Mouse (Mus musculus) embryonic fibroblast, embryonic 13.5 days (primary cell): ENCODE results near the gene Cyp2t4. TPM values are rescaled to one million over a fixed set of nuclear protein-coding genes. Genes with fewer than 3 reads are reported as not detected.
A peak's percentile ranks its signal among the peaks of the same experiment; 100 is the strongest.

Experiments used
- H3K27ac ChIP-seq: 2 replicates; pipeline ENCODE4 v1.5.1; 2012; ENCODE audit warnings: low read length, control low read depth, inconsistent platforms; ENCODE audit not compliant: insufficient read depth
- H3K4me1 ChIP-seq: 2 replicates; pipeline ENCODE4 v1.6.1; 2011; ENCODE audit warnings: low read length; ENCODE audit not compliant: control insufficient read depth, insufficient read depth
- H3K4me3 ChIP-seq: 2 replicates; pipeline ENCODE4 v1.5.1; 2011; ENCODE audit warnings: mild to moderate bottlenecking, control low read depth, low read length; ENCODE audit not compliant: insufficient read depth
- CTCF ChIP-seq: IDR thresholded peaks from 2 replicates; pipeline ENCODE4 v1.5.1; 2011; ENCODE audit warnings: mild to moderate bottlenecking, control low read depth, low read length, moderate library complexity, borderline replicate concordance; ENCODE audit not compliant: insufficient read depth
- POLR2A ChIP-seq: IDR thresholded peaks from 2 replicates; pipeline ENCODE4 v1.6.1; 2011; ENCODE audit warnings: low read depth, mild to moderate bottlenecking, control low read depth, low read length, moderate library complexity
- polyA plus RNA-seq: library from polyadenylated mRNA; stranded (reverse); fragments of >200 nt; gene quantifications from 2 replicates; pipeline ENCODE4 v1.2.4, GENCODE M21; 2011; ENCODE audit warnings: low read depth; ENCODE audit not compliant: missing spikeins, insufficient read length

Gene Cyp2t4
- polyA plus RNA-seq, 1 experiment, result not detected

DNA sequence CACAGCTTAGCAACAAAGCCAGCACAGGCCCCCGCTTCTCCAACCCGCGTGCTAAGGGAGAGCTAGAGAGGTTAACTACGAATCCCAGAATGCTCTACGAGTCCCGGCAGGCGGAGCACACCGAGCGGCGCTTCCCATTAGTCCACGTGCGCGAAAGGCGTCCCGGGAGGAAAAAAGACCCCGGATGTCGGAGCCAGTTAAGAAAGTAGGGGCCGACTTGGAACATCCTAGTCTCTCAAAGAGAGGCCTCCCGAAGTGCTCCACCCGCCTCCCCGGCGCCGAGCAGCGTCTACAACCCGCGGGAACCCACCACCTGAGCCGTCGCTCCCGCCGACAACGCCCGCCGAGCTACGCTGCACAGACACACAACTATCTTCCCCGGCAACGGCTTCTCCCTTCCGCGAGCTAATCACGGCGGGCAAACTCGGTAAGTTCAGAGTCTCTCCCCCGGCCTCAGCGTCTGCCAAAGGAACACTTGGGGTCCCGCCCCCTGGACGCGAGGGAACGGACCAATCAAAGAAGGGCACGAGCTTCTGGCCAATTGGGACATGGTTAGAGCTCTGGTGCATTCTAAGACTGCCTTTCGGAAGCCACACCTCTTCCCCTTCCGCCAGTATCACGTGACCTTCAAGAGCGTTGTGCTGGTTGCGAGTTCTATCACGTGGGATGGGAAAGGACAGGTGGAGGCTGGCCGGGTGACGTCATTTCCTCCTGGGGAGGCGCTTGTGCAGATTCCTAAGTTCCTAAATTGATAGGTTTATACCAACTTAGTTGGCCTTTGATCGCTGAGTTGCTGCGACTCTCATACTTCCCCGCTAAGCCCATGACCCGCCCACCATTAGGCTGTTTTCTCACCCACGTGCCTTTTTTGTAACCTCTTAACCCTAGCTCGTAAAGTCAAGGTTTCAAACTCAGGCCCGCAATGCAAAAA lies 42.4 kb downstream of the Cyp2t4 start, which contains the start of the genes BC024978 and Snrpa:
TSS of gene BC024978 (plus strand) at position 101 of the 931 bp plus-strand sequence.
TSS of gene Snrpa (minus strand) at position 591 of the 931 bp plus-strand sequence.
- Histone ChIP-seq H3K27ac (peak within 1 kb of the TSS; percentile 98), H3K4me1 (peaks cover 13% of the 10 kb centered on the region), H3K4me3 (peak within 1 kb of the TSS; percentile 90)

DNA sequence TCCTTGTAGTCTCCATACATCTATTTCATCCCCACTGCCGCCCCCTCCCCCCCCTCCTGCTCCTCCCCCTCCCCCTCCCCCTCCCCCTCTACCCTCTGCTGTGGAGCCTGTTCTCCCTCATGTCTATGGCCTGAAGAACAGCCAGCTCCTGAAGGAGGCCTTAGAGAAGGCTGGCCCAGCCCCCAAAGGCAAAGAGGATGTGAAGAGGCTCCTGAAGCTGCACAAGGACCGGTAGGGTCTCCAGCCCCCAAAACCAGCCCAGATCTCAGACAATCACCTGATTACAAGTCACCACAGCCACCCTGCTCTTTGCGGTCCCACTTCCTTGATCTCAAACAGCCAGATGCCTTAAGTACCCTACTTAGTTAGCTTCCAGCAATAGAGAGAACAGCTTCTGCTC lies 43.6 kb downstream of the Cyp2t4 start:
- H3K4me1 ChIP-seq, result peaks cover 13% of the 10 kb centered on the region
- H3K27ac ChIP-seq, result peak overlapping the region; percentile 95
- H3K4me3 ChIP-seq, result no peak overlapping the region
- TF ChIP-seq POLR2A (no peak), CTCF (no peak)

More for the DNA sequence above, 42.4 kb downstream of the Cyp2t4 start, which contains the start of the genes BC024978 and Snrpa:
- TF ChIP-seq POLR2A (peak; percentile 81), CTCF (no peak)

DNA sequence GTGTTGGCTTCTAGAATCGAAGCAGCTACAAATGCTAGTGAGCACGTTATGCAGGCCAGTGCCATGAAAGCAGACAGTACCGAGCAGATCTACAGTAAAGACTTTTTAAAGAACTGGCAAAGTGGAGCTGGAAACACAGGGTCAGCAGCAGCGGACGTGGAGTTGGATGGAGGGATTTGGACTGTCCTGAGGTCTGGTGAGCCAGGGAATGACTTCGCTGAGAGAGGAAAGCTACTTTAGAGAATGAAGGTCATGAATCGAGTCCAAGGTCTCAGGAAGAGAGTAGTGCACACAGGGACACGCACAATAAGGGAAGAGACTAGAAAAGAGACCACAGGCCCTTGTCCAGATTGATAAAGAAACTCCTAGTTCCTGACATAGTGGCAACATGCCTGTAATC lies 44.1 kb downstream of the Cyp2t4 start:
- Histone ChIP-seq H3K4me1 (peaks cover 13% of the 10 kb centered on the region), H3K27ac (peak overlapping the region; percentile 95), H3K4me3 (no peak overlapping the region)
- TF ChIP-seq CTCF (no peak), POLR2A (no peak)

DNA sequence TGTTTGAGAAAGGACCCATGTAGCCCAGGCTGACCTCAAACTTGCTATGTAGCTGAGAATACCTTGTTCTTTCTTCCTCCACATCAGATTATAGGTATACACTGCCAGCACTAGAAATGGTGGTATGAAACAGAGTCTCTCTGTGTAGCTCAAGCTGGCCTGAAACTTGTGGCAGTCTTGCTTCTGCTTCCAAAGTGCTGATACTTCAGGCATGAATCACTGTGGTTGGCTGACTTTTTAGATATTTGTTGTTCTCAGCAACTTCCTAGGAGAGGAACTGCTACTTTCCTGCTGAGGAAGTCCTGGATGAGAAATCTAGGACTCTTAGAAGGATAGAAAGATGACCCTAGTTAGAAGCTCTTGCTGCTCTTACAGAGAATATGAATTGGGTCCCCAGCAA lies 44.8 kb downstream of the Cyp2t4 start:
- peaks cover 13% of the 10 kb centered on the region for H3K4me1 ChIP-seq
- TF ChIP-seq CTCF, result no peak
- peak; percentile 42 for TF ChIP-seq POLR2A
- no peak overlapping the region for H3K4me3 ChIP-seq
- H3K27ac ChIP-seq, result peak overlapping the region; percentile 95

DNA sequence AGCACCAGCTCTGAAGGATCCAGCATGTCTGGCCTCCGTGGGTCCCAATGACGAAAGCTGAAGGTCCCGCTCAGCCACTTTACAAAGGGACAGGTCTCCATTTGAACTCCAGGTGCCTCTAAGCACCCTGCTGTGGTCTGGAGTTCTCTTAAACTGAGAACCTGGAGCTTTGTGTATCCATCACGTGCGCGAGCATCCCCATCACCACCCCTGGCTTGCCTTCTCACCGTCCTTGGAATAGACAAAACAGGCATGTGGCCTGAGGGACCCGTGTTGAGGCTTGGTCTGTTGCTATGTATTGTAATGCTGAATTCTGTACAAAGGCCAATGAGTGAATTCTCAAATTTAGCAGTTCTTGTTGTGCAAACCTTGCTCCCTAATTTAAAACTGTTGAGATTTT lies 45.3 kb downstream of the Cyp2t4 start:
- TF ChIP-seq POLR2A (no peak), CTCF (no peak)
- H3K4me1 ChIP-seq, result peaks cover 9% of the 10 kb centered on the region
- peak overlapping the region; percentile 95 for H3K27ac ChIP-seq
- no peak overlapping the region for H3K4me3 ChIP-seq

DNA sequence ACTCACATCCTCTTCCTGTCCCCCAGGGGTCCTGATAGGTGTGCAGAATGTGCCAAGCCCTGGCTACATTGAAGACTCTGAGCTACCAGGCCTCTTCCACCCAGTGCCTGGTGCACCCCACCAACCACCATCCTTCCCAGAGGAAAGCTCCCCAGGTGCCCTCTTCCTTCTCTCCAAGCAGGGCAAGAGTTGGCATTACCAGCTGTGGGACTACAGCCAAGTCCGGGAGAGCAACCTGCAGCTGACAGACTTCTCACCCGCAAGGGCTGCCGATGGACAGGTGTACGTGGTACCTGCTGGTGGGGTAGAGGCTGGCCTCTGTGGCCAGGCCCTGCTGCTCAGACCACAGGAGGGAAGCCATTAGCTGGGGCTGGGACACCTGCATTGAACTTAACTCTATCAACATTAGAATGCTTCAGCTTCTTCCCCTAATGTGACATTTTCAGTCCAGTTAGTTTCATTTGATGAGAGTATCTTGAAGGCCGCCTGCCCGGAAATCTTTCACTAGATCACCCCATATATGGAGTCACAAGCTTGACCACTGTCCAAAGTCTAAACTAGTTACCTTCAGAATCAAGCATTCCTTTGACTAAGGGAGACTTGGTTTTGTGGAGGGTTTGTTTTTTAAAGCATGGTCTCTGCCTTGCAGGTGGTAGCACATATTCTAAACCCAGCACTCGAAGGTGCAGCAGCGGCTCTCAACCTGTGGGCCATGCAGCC lies 50.4 kb downstream of the Cyp2t4 start:
- TF ChIP-seq CTCF (no peak), POLR2A (no peak)
- no peak overlapping the region for H3K4me3 ChIP-seq
- H3K27ac ChIP-seq, result no peak overlapping the region
- H3K4me1 ChIP-seq, result no peaks in the 10 kb centered on the region

Other genes starting within 250 kb of the Cyp2t4 start
- gene Cyp2a22, start 214.3 kb upstream of the Cyp2t4 start, polyA plus RNA-seq, result not detected in 2 replicates
- gene Cyp2a12, start 124.6 kb upstream of the Cyp2t4 start, polyA plus RNA-seq, result not detected in 2 replicates
- 0.30 TPM in 1 of 2 replicates, not detected in the other for gene Cyp2f2, start 33.8 kb upstream of the Cyp2t4 start, polyA plus RNA-seq
- 26.8 and 30.5 TPM in 2 replicates for gene Egln2, start 13.1 kb downstream of the Cyp2t4 start, polyA plus RNA-seq
- 39.9 and 50.0 TPM in 2 replicates for gene Rab4b, start 25.2 kb downstream of the Cyp2t4 start, polyA plus RNA-seq
- gene Gm21983, start 27.4 kb downstream of the Cyp2t4 start, polyA plus RNA-seq, result not detected in 2 replicates
- not detected in 2 replicates for gene Mia, start 27.4 kb downstream of the Cyp2t4 start, polyA plus RNA-seq
- 7.3 and 7.7 TPM in 2 replicates for gene BC024978, start 42.1 kb downstream of the Cyp2t4 start, polyA plus RNA-seq
- gene Snrpa, start 42.6 kb downstream of the Cyp2t4 start, polyA plus RNA-seq, result 117 and 153 TPM in 2 replicates
- gene Itpkc, start 74.9 kb downstream of the Cyp2t4 start, polyA plus RNA-seq, result 8.3 and 8.7 TPM in 2 replicates
- gene Coq8b, start 79.3 kb downstream of the Cyp2t4 start, polyA plus RNA-seq, result 19.4 and 21.6 TPM in 2 replicates
- 47.6 and 51.7 TPM in 2 replicates for gene Numbl, start 104.7 kb downstream of the Cyp2t4 start, polyA plus RNA-seq
- gene Ltbp4, start 184.0 kb downstream of the Cyp2t4 start, polyA plus RNA-seq, result 46.5 and 50.6 TPM in 2 replicates
- 35.9 and 41.2 TPM in 2 replicates for gene Shkbp1, start 202.3 kb downstream of the Cyp2t4 start, polyA plus RNA-seq
- 6.2 TPM in 1 of 2 replicates, not detected in the other for gene Gm20479, start 203.7 kb downstream of the Cyp2t4 start, polyA plus RNA-seq